Mouse (Mus musculus) limb, embryonic 11.5 days (tissue): ENCODE results near the gene Neo1. TPM values are rescaled to one million over a fixed set of nuclear protein-coding genes. Genes with fewer than 3 reads are reported as not detected.
A peak's percentile ranks its signal among the peaks of the same experiment; 100 is the strongest.

Experiments
- ATAC-seq: fragments of 200-750 bp; cut with Nextera tagmentation; 2 replicates; pipeline ENCODE4 v1.8.0; 2017; ENCODE audit warnings: low read depth; ENCODE audit not compliant: insufficient number of reproducible peaks, low FRiP score, low TSS enrichment
- DNase-seq: peaks from one replicate; pipeline ENCODE4 v3.0.0-alpha.2; 2015; ENCODE audit warnings: low spot score
- H3K27ac ChIP-seq: fragments of 300-500 bp; sonication (generic); replicated peaks from 2 replicates; pipeline ENCODE4 v1.5.1; 2014; ENCODE audit warnings: low read depth, mild to moderate bottlenecking, low read length
- H3K27me3 ChIP-seq: fragments of 300-500 bp; sonication (generic); 2 replicates; pipeline ENCODE4 v1.6.1; 2014; ENCODE audit warnings: mild to moderate bottlenecking, low read length, mixed read lengths; ENCODE audit not compliant: control insufficient read depth, insufficient read depth
- H3K36me3 ChIP-seq: fragments of 300-500 bp; sonication (generic); 2 replicates; pipeline ENCODE4 v1.6.1; 2014; ENCODE audit warnings: mild to moderate bottlenecking, low read length, moderate library complexity, mixed read lengths; ENCODE audit not compliant: control insufficient read depth, insufficient read depth
- H3K4me1 ChIP-seq: fragments of 300-500 bp; sonication (generic); 2 replicates; pipeline ENCODE4 v1.6.1; 2014; ENCODE audit warnings: low read length, mixed read lengths; ENCODE audit not compliant: control insufficient read depth, insufficient read depth
- H3K4me2 ChIP-seq: fragments of 300-500 bp; sonication (generic); 2 replicates; pipeline ENCODE4 v1.6.1; 2014; ENCODE audit warnings: low read depth, mild to moderate bottlenecking, moderate library complexity; ENCODE audit not compliant: severe bottlenecking
- H3K4me3 ChIP-seq: fragments of 300-500 bp; sonication (generic); 2 replicates; pipeline ENCODE4 v1.5.1; 2014; ENCODE audit warnings: low read depth, low read length
- H3K9ac ChIP-seq: fragments of 300-500 bp; sonication (generic); 2 replicates; pipeline ENCODE4 v1.6.1; 2014; ENCODE audit warnings: mild to moderate bottlenecking, low read length
- H3K9me3 ChIP-seq: fragments of 300-500 bp; sonication (generic); 2 replicates; pipeline ENCODE4 v1.6.1; 2016; ENCODE audit warnings: low read length; ENCODE audit not compliant: control insufficient read depth
- WGBS: fragments of 180-500 bp; shearing (Covaris S2); extraction: QIAGEN DNeasy Blood & Tissue Kit; methylation state at CpG from one replicate; pipeline ENCODE4 v1.1.7; 2014; 5-methylcytosine and 5-hydroxymethylcytosine counted together
- polyA plus RNA-seq: library from polyadenylated mRNA; unstranded; fragments of >200 nt; fragmentation: Nextera tagmentation; extraction: Ambion mirVana; gene quantifications from 2 replicates; pipeline ENCODE4 v1.2.1, GENCODE M21; 2014

The Neo1 gene
- polyA plus RNA-seq, result 43.2 and 44.7 TPM in 2 replicates

DNA sequence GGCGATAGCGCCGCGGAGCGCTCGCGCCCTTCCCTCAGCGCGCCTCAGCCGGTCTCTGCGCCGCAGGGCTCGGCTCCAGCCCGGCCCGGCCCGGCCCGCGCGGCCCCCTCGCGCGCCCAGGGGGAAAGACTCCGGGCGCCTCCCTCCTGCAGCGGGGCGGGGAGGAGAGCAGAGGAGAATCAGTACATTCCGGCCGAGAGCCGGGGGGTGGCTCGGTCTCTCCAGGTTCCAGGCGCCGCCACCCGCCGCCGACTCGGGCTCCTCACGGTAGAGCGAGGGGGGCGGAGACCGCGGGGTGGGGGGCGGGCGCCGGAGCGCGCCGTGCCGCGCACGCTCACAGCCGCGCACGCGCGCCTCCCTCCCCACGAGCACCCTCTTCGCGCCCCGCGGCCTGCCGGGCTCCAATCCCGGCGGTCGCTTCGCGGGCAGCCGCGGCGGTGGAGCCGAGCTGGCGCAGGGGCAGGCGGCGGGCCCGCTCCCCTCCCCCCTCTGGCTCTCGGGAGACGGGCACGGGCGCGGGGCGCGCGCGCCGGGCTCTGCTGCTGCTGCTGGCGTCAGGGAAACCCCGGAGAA, at the start of gene Neo1:
Gene Neo1 (minus strand): TSS at position 283 of the 573 bp plus-strand sequence.
- Histone ChIP-seq H3K27me3 (no peaks in the 10 kb centered on the region), H3K4me2 (peak within 1 kb of the TSS; percentile 73), H3K36me3 (no peaks in the 10 kb centered on the region), H3K9me3 (no peaks in the 10 kb centered on the region), H3K4me1 (no peaks in the 10 kb centered on the region), H3K9ac (peak within 1 kb of the TSS; percentile 93), H3K4me3 (peak within 1 kb of the TSS; percentile 92), H3K27ac (peak within 1 kb of the TSS; percentile 98)
- peak; percentile 88 for ATAC-seq
- peak; percentile 94 for DNase-seq
- under 1% methylated on average over 51 of the region's 86 CpGs for WGBS

DNA sequence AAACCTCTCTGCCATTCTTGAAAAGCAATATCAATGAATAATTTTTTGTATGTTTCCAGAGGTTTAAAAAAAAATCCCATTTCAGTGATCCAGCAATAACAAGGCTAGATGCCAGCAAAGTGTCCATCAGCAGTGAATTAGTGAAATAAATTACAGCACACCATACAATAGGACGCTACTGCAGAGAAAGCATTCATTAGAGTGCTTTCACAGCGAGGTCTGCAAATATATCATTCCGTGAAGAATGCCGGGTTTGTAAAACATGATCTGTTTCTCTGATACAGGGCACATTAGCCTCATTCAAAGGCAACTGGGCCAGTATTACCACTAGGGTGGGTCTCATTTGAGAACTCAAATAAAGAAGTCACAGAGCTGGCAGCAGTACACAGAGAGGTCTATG, 39.4 kb upstream of the Neo1 start:
- no peak for ATAC-seq
- no peaks in the 10 kb centered on the region for H3K9me3 ChIP-seq
- no peak overlapping the region for H3K9ac ChIP-seq
- no peaks in the 10 kb centered on the region for H3K27me3 ChIP-seq
- H3K36me3 ChIP-seq, result no peaks in the 10 kb centered on the region
- peaks cover 18% of the 10 kb centered on the region for H3K4me1 ChIP-seq
- no peak overlapping the region for H3K4me3 ChIP-seq
- no peak overlapping the region for H3K27ac ChIP-seq
- no peak for DNase-seq
- 78% methylated on average over 4 of the region's 4 CpGs for WGBS
- H3K4me2 ChIP-seq, result no peak overlapping the region

DNA sequence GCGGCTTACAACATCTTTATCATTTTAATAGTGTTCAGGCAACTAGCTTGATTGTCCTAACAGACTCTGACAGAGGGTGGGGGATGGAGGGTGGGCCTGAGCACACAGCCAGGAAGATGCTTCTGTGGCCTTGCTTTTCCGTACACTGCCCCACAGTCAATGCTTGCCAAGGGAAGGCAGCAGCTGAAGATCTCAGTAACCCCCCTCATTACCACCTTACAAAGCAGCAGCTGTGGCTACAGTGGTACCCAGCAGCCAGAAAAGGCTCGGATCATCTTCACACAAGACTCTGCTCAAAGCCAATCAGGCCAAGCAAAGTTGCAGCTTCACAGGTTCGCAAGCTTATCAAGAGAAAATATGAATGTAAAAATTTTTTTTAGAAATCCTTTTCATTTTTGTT, 37.6 kb upstream of the Neo1 start:
- DNase-seq, result no peak
- peaks cover 18% of the 10 kb centered on the region for H3K4me1 ChIP-seq
- H3K27me3 ChIP-seq, result no peaks in the 10 kb centered on the region
- 89% methylated on average over 4 of the region's 4 CpGs for WGBS
- H3K36me3 ChIP-seq, result no peaks in the 10 kb centered on the region
- H3K4me2 ChIP-seq, result no peak overlapping the region
- no peak overlapping the region for H3K9ac ChIP-seq
- H3K27ac ChIP-seq, result no peak overlapping the region
- no peak overlapping the region for H3K4me3 ChIP-seq
- no peak for ATAC-seq
- H3K9me3 ChIP-seq, result no peaks in the 10 kb centered on the region

DNA sequence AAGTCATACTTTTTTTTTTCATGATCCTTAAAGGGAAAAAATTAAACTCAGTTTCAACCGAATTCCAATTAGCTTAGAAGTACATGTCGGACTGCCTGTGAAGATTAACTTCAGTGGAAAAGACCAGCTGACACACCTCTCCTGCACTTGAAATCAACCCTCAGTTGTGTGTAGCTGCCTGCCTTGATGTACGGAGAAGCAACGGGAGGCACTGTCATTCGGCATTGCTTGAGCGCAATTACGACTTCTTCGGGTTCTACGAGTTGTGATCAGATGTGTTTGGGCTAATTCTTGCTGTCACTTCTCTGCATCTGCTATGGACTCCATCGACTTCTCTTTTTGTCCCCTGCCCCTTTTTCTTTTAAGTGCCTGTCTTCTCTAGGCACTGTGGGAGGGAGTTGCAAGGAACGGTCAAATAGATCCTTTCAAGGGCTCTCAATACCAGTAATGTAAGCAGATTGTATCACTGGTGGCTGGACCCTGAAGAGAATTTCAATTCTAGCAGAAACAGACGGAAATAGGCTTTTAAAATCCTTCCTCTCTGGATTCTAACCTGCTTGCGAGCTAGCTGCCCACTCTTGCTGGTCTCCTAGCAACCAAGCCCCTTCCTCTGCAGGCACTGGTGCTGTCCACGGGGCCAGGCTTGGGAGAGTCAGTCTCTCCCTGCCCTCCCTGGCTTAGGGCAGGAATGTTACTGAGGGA, 36.0 kb upstream of the Neo1 start:
- peak overlapping the region; percentile 17; the same call in 1 of the 2 replicates for H3K9ac ChIP-seq
- no peak overlapping the region for H3K27ac ChIP-seq
- ATAC-seq (no peak), DNase-seq (peak; percentile 60)
- H3K4me2 ChIP-seq, result peak overlapping the region; percentile 34
- 38% methylated on average over 14 of the region's 14 CpGs for WGBS
- H3K36me3 ChIP-seq, result no peaks in the 10 kb centered on the region
- no peaks in the 10 kb centered on the region for H3K9me3 ChIP-seq
- H3K4me1 ChIP-seq, result peaks cover 18% of the 10 kb centered on the region
- H3K4me3 ChIP-seq, result no peak overlapping the region
- no peaks in the 10 kb centered on the region for H3K27me3 ChIP-seq

DNA sequence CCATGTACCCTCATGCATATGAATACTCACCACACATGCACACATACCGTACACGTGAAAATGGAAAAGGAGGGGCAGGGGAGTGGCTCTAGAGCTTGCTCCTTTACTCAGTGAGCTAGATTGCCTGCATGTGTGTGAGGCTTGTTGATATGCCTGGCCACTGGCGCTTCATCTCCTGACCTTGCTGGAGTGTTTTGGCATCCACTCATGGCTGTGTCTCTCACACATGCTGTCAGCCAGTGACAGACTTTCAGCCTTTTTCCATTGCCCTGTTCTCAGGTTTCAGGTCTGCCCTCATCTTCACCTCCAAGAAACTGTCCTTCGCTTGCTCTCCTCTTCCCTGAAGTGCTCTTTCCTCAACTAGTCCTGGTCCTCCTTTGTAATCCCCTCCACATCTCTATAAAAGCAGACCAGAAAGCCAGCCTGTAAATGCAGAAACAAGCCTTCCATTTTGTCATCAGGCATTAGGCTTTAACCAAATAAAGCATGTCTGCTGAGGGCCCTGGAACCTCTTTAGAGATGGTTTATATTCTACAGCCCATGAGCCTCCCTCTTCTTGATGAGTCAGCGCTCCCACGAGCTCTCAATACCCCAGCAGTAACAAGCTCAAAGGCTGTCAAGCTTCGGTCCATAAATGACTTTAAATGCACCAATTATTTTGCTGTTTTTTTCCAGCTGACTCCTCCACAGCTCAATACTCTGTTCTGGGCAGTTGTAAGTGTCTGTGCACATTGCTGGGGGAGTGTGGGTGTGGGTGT, 35.2 kb upstream of the Neo1 start:
- Histone ChIP-seq H3K36me3 (no peaks in the 10 kb centered on the region), H3K27ac (no peak overlapping the region), H3K4me1 (peaks cover 18% of the 10 kb centered on the region), H3K27me3 (no peaks in the 10 kb centered on the region), H3K4me2 (no peak overlapping the region), H3K9me3 (no peaks in the 10 kb centered on the region), H3K9ac (no peak overlapping the region), H3K4me3 (no peak overlapping the region)
- WGBS, result 51% methylated on average over 7 of the region's 7 CpGs
- DNase-seq (no peak), ATAC-seq (no peak)

DNA sequence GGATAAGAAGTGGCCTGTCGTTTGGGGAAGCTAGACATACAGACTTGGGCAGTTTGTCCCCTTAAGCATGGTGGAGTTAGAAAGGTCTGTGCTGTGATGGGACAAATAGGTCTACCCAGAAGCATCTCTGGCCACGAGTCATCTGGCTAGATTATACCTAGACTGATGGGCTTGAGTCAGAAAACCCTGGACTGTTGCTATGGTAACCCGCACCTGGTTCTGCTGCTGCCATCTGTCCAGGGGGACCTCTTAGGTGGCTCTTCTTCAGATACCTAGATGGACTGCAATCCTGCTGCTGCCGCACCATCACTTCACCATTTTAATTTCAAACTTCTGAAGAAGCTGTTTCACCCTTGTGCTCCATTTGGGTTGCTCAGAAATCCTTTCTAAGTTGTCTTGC, 34.0 kb upstream of the Neo1 start:
- H3K27me3 ChIP-seq, result no peaks in the 10 kb centered on the region
- ATAC-seq (no peak), DNase-seq (no peak)
- no peaks in the 10 kb centered on the region for H3K36me3 ChIP-seq
- H3K4me2 ChIP-seq, result no peak overlapping the region
- no peak overlapping the region for H3K27ac ChIP-seq
- H3K4me3 ChIP-seq, result no peak overlapping the region
- WGBS, result 87% methylated on average over 4 of the region's 4 CpGs
- H3K9me3 ChIP-seq, result no peaks in the 10 kb centered on the region
- no peak overlapping the region for H3K9ac ChIP-seq
- peaks cover 18% of the 10 kb centered on the region for H3K4me1 ChIP-seq

DNA sequence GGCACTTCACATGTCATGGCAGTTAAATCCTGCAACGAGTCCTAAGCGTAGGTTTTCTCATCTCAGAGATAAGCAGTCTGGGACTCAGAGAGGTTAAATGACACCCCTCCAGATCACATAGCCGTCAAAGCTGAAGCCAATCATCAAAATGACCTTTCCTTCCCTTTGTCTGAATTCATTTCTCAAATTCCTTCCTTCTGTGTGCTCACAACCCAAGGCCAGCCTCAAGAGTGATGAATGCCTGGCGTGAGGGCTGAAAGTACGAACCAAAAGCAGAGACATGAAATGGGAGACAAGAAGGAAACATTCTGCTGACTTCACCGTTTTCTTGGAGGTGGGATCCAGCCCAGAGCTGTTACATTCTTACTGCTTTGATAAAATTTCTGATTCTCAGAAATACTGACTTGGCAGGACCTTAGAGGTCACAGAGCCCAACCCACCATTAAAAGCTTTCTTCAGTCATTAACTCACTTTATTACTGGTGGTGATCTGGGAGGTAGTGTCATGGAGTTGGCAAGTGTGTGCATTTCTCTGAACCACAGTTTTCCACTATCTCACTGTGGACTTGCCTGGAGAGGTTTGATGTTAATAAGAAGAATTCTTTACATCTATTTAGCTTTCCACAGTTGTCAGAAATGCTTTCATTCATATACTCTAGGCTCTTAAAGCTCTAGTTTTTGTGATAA, 29.5 kb upstream of the Neo1 start:
- Histone ChIP-seq H3K4me1 (no peaks in the 10 kb centered on the region), H3K36me3 (no peaks in the 10 kb centered on the region), H3K4me2 (no peak overlapping the region), H3K9ac (no peak overlapping the region), H3K27ac (no peak overlapping the region), H3K9me3 (no peaks in the 10 kb centered on the region), H3K4me3 (no peak overlapping the region), H3K27me3 (no peaks in the 10 kb centered on the region)
- 36% methylated on average over 6 of the region's 6 CpGs for WGBS
- DNase-seq, result no peak
- ATAC-seq, result no peak

DNA sequence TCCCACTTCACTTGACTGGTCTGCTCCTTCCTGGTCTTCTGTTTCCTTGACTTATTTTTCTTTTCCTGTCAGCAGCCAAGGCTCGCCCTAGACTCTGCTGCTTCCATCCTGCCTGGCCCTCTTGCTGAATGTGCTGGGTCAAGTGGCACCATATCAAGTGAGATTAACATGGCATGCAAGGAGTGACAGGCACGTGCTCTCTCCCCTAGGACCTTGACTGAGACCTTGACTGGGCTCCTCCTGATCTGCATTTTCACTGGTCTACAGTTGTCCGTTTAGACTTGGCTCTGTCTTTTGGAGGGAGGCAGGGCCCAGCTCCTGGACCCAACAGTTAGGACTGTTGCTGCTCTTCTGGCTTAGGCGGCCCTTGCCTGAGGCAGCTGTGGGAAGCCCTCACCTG, 26.2 kb upstream of the Neo1 start:
- no peak overlapping the region for H3K9ac ChIP-seq
- no peak for ATAC-seq
- WGBS, result 78% methylated on average over 4 of the region's 4 CpGs
- no peak overlapping the region for H3K27ac ChIP-seq
- DNase-seq, result no peak
- no peak overlapping the region for H3K4me3 ChIP-seq
- H3K27me3 ChIP-seq, result no peaks in the 10 kb centered on the region
- no peaks in the 10 kb centered on the region for H3K4me1 ChIP-seq
- no peaks in the 10 kb centered on the region for H3K36me3 ChIP-seq
- H3K9me3 ChIP-seq, result no peaks in the 10 kb centered on the region
- no peak overlapping the region for H3K4me2 ChIP-seq
